Mouse (Mus musculus) forebrain, embryonic 15.5 days (tissue): ENCODE data around the gene Syt1. TPM values are rescaled to one million over a fixed set of nuclear protein-coding genes. Genes with fewer than 3 reads are reported as not detected.
A peak's percentile ranks its signal among the peaks of the same experiment; 100 is the strongest.

Experiments used
- ATAC-seq: fragments of 200-750 bp; cut with Nextera tagmentation; replicated peaks from 2 replicates; pipeline ENCODE4 v1.8.0; 2017; ENCODE audit warnings: mild to moderate bottlenecking, moderate TSS enrichment, moderate library complexity
- H3K27ac ChIP-seq: fragments of 300-500 bp; sonication (generic); replicated peaks from 2 replicates; pipeline ENCODE4 v1.5.1; 2015; ENCODE audit warnings: mild to moderate bottlenecking, inconsistent platforms
- H3K27me3 ChIP-seq: fragments of 300-500 bp; sonication (generic); 2 replicates; pipeline ENCODE4 v1.6.1; 2015; ENCODE audit warnings: inconsistent platforms
- H3K36me3 ChIP-seq: fragments of 300-500 bp; sonication (generic); 2 replicates; pipeline ENCODE4 v1.6.1; 2015; ENCODE audit warnings: mild to moderate bottlenecking, inconsistent platforms
- H3K4me1 ChIP-seq: fragments of 300-500 bp; sonication (generic); 2 replicates; pipeline ENCODE4 v1.6.1; 2015; ENCODE audit warnings: inconsistent platforms
- H3K4me2 ChIP-seq: fragments of 300-500 bp; sonication (generic); replicated peaks from 2 replicates; pipeline ENCODE4 v1.6.1; 2015; ENCODE audit warnings: mild to moderate bottlenecking, inconsistent platforms
- H3K4me3 ChIP-seq: fragments of 300-500 bp; sonication (generic); 2 replicates; pipeline ENCODE4 v1.5.1; 2015; ENCODE audit warnings: mild to moderate bottlenecking, inconsistent platforms
- H3K9ac ChIP-seq: fragments of 300-500 bp; sonication (generic); replicated peaks from 2 replicates; pipeline ENCODE4 v1.6.1; 2015; ENCODE audit warnings: mild to moderate bottlenecking, inconsistent platforms
- H3K9me3 ChIP-seq: fragments of 300-500 bp; sonication (generic); 2 replicates; pipeline ENCODE4 v1.6.1; 2016; ENCODE audit warnings: inconsistent platforms
- WGBS: fragments of 180-500 bp; shearing (Covaris S2); methylation state at CpG from one replicate; pipeline ENCODE4 v1.1.7; 2015; ENCODE audit warnings: mixed read lengths; 5-methylcytosine and 5-hydroxymethylcytosine counted together
- polyA plus RNA-seq: library from polyadenylated mRNA; unstranded; fragments of >200 nt; fragmentation: Nextera tagmentation; extraction: Ambion mirVana; gene quantifications from 2 replicates; pipeline ENCODE4 v1.2.1, GENCODE M21; 2015

Gene Syt1
- polyA plus RNA-seq, 1 experiment from 2014 or later = 83.0 TPM

DNA sequence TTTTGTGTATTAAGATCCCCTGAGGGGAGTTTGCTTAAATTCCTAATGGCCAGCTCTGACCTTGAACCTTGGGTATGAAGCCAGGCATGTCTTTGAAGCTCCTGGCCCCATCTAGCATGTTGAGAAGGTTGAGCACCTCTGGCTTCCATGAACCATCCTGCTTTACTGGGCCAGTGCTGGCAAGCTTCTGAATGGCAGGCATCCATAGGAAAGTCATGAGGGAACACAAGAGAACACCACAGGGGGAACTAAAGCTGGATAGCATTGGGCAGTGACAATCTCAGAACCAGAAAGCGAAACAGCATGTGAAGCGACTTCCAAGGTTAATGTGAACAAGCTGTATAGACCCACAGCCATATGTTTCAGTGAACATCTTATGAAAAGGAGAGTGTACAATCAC is 130.4 kb downstream of the Syt1 start:
- Histone ChIP-seq H3K36me3 (no peaks in the 10 kb centered on the region), H3K27me3 (no peaks in the 10 kb centered on the region), H3K9ac (no peak overlapping the region), H3K4me3 (no peak overlapping the region), H3K4me1 (no peaks in the 10 kb centered on the region; the same call in 1 of the 2 replicates), H3K27ac (no peak overlapping the region), H3K9me3 (no peaks in the 10 kb centered on the region), H3K4me2 (no peak overlapping the region)
- no peak for ATAC-seq
- WGBS = 90% methylated on average over 2 of the region's 2 CpGs

DNA sequence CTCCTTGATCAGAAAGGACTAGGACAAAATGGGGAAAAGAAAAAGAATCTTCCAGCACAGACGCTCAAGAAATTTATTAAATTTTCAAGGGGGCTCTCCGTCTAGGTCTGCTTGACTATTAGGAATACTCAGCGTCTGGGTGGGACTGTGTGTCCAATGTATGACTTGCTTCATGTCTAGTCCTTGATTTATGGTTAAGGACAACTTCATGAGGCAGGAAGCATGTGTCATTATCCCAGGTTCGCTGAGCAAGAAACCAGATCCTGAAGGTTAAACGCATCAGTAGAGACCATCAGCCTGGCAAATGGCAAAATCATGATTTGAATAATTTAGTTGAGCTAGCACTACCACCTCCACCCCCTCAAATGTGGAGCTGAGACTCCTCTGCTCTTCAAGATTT is 135.1 kb downstream of the Syt1 start:
- H3K27ac ChIP-seq = no peak overlapping the region
- H3K4me3 ChIP-seq = no peak overlapping the region
- no peak overlapping the region for H3K9ac ChIP-seq
- peaks cover 4% of the 10 kb centered on the region for H3K4me1 ChIP-seq
- no peak for ATAC-seq
- no peaks in the 10 kb centered on the region for H3K9me3 ChIP-seq
- H3K36me3 ChIP-seq = no peaks in the 10 kb centered on the region
- no peaks in the 10 kb centered on the region for H3K27me3 ChIP-seq
- 94% methylated on average over 5 of the region's 5 CpGs for WGBS
- H3K4me2 ChIP-seq = no peak overlapping the region

DNA sequence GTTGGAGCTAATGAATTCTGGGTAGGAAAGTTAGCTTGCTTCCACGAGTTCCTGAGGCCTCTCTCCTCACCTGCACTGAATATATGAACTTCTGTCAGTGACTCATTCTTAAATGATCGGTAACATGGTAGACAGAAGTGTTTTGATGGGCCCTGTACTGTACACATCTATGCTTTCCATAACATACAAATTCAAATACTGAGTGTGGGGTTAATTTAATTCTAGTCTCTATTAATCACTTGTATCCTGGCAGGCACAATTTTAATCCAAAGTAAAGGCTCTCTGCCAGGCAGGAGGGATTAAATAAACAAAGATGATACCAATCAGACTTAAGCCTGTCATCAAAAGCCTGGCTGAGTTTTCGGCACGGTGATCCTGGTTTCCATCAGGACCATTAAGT is 136.1 kb downstream of the Syt1 start:
- Histone ChIP-seq H3K4me3 (no peak overlapping the region), H3K27ac (no peak overlapping the region), H3K9ac (no peak overlapping the region), H3K27me3 (no peaks in the 10 kb centered on the region), H3K4me2 (no peak overlapping the region), H3K36me3 (no peaks in the 10 kb centered on the region), H3K4me1 (peaks cover 5% of the 10 kb centered on the region), H3K9me3 (no peaks in the 10 kb centered on the region)
- 62% methylated on average over 4 of the region's 4 CpGs for WGBS
- ATAC-seq = no peak

DNA sequence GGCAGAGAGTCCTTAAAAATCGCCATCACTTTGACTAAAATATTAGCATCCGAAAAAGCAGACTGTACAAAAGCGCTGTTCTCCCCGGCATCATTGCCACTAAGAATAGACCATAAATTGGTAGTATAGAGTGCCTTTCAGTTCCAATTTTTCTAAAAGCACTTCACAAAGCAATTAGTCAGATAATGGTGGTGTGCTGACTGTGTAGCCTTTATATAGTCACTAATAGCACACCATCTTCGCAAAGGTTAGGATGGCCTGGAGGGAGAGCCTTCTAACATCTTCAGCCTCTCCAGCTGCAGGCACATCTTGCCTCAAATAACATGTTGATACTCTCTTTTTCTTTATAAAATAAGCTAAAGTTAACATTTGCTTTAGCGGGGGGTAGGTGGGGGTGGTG is 138.4 kb downstream of the Syt1 start:
- H3K27ac ChIP-seq = peak overlapping the region; percentile 31
- WGBS = 54% methylated on average over 6 of the region's 6 CpGs
- peaks cover 5% of the 10 kb centered on the region for H3K4me1 ChIP-seq
- ATAC-seq = peak; percentile 62
- no peaks in the 10 kb centered on the region for H3K36me3 ChIP-seq
- no peaks in the 10 kb centered on the region for H3K27me3 ChIP-seq
- no peak overlapping the region for H3K4me3 ChIP-seq
- no peak overlapping the region for H3K9ac ChIP-seq
- no peak overlapping the region for H3K4me2 ChIP-seq
- no peaks in the 10 kb centered on the region for H3K9me3 ChIP-seq

DNA sequence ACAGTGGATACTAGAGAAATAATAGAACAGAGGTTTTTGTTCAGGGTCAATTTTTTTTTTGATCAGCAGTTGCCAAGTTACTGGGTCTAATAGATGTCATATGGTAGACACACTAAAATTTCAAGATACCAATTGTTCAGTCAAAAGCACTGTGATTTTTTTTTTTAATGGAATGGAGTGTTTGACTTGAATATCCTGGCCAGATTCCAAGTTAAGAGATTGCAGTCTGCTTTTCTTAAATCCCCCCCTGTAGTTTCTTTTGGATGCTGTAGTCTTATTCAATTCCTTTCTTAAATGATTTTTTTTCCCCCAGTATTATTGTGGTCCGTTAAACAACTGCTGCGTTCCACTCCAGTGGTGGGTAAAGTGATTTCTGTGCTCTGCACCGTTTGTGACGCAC is 140.2 kb downstream of the Syt1 start:
- Histone ChIP-seq H3K4me2 (no peak overlapping the region), H3K4me3 (no peak overlapping the region), H3K9ac (no peak overlapping the region), H3K36me3 (no peaks in the 10 kb centered on the region), H3K27me3 (no peaks in the 10 kb centered on the region), H3K4me1 (peaks cover 5% of the 10 kb centered on the region), H3K27ac (no peak overlapping the region), H3K9me3 (no peaks in the 10 kb centered on the region)
- 39% methylated on average over 4 of the region's 4 CpGs for WGBS
- peak; percentile 43; the same call in 1 of the 2 replicates for ATAC-seq

DNA sequence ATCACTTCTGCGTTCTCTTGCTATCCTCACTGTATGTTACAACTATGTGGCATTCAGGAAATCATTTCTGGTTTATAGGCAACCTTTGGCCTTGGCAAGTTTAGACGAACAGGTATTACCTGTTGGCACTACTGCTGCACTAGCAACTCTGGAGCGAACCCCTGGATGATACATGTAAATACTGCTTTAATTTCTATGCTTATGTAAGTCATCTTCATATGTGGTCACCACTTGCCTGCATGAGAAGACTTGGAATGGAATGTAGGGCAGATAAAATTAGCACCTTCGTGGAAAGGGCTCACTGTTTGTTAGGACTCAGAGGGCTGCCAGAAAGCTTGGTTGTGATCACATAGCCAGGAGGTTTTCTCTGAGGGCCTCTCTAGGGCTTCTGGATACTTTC is 142.6 kb downstream of the Syt1 start:
- no peak overlapping the region for H3K9ac ChIP-seq
- H3K4me3 ChIP-seq = no peak overlapping the region
- H3K36me3 ChIP-seq = no peaks in the 10 kb centered on the region
- WGBS = 85% methylated on average over 4 of the region's 4 CpGs
- H3K27ac ChIP-seq = no peak overlapping the region
- no peaks in the 10 kb centered on the region for H3K9me3 ChIP-seq
- peaks cover 5% of the 10 kb centered on the region for H3K4me1 ChIP-seq
- no peaks in the 10 kb centered on the region for H3K27me3 ChIP-seq
- H3K4me2 ChIP-seq = no peak overlapping the region
- ATAC-seq = no peak

DNA sequence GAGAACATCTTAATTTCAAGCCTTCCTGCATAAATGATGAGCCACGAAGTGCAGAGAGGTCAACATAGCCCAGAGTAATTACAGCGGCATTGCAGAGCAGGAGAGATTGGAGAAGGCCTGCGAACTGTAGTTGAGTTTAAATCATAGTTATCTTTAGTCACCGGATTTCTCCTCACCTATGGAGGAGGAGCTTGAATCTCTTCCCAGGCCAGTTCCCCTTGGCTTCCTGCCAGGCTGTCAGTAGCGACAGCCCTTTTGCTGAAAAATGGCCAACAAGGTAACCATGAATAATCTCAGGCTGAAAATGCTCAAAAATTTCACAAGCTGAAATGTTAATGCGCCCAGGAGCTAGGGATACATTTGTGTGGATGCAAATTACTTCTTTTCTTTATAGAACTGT is 143.6 kb downstream of the Syt1 start:
- Histone ChIP-seq H3K4me1 (peaks cover 5% of the 10 kb centered on the region), H3K36me3 (no peaks in the 10 kb centered on the region), H3K4me3 (no peak overlapping the region), H3K27me3 (no peaks in the 10 kb centered on the region), H3K9me3 (no peaks in the 10 kb centered on the region), H3K27ac (no peak overlapping the region), H3K4me2 (no peak overlapping the region), H3K9ac (no peak overlapping the region)
- no peak for ATAC-seq
- WGBS = 52% methylated on average over 6 of the region's 6 CpGs

DNA sequence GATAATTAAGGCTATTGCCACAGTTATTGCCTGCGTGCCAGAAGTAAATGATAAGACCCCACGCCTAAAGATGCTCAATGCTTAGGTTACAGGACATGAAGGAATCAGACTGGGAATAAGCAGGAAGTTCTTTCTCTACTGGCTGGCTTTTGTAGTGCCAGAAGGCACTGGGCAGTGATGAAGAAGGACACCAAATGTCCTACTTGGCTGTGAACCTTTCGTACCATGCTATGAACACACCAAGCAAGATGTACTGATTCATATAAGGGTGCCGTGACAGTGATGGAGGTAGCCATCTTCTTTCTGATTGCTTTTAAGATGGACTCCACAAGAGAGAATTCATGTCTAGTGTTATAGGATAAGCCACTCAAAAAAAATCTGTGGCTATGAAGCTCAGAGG is 145.2 kb downstream of the Syt1 start:
- 94% methylated on average over 4 of the region's 4 CpGs for WGBS
- Histone ChIP-seq H3K4me2 (no peak overlapping the region), H3K9ac (no peak overlapping the region), H3K4me1 (no peaks in the 10 kb centered on the region; the same call in 1 of the 2 replicates), H3K27me3 (no peaks in the 10 kb centered on the region), H3K4me3 (no peak overlapping the region), H3K36me3 (no peaks in the 10 kb centered on the region), H3K27ac (no peak overlapping the region), H3K9me3 (no peaks in the 10 kb centered on the region)
- ATAC-seq = no peak

DNA sequence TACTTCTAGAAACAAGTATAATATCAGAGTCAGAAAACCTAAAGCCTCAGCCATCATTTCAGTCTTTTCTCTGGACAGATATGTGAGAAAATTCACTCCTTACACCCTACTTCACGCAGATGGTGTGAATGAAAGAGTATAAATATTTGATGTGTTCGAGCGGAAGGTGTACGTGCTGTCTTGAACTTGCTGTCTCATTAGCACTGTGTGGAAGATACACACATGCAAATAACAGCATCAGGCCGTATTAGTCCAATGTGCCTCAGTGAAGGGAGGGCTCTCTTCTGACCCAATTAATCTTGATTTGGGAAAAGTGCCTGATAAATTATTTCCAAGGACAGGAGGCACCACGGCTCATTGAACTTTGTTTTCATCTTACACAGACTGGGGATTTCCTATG is 154.8 kb downstream of the Syt1 start:
- 54% methylated on average over 6 of the region's 6 CpGs for WGBS
- no peaks in the 10 kb centered on the region for H3K4me1 ChIP-seq
- H3K9ac ChIP-seq = no peak overlapping the region

DNA sequence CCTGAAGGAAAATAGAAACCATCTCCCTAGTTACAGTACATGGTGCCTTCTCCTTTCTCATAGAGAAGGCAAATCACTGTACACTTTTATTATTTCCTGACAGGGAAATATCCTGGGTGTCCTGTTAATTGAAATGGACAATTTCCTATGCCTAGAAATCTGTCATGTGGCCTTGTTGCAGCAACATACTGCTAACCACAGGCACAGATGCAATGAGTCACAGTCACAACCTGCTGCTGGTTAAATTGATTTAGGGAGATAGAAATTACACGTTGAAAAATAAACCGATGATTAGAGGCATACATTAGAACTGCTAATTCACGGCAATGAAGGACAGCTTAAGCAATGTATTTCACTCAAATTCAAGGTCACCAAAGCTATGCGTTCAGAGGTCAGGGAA is 158.0 kb downstream of the Syt1 start:
- WGBS = 81% methylated on average over 4 of the region's 4 CpGs
- Histone ChIP-seq H3K27me3 (no peaks in the 10 kb centered on the region), H3K4me3 (no peak overlapping the region), H3K4me2 (no peak overlapping the region), H3K9ac (no peak overlapping the region), H3K9me3 (no peaks in the 10 kb centered on the region), H3K27ac (no peak overlapping the region), H3K36me3 (no peaks in the 10 kb centered on the region), H3K4me1 (no peaks in the 10 kb centered on the region)
- no peak for ATAC-seq

More for the DNA sequence above, 154.8 kb downstream of the Syt1 start:
- Histone ChIP-seq H3K36me3 (no peaks in the 10 kb centered on the region), H3K27ac (no peak overlapping the region), H3K27me3 (no peaks in the 10 kb centered on the region), H3K9me3 (no peaks in the 10 kb centered on the region), H3K4me2 (no peak overlapping the region), H3K4me3 (no peak overlapping the region)
- ATAC-seq = peak; percentile 55

DNA sequence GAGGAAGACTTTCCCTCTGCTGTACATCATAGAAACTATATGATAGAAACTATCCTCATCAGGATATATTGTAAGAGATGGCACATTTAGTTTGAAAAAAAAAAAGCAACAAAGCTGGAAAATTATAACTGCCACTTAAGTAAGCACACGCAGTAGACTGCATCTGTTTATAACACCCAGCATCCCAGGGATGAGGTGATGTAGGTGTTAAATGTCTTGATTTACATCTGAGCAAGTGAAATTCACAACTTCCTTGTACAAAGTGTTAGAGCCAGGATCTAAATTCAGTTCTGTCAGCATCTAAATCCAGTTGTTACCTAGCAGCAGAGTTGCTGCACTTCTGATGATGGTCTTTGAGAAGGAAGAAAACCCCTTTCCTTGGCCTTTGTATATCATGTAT is 173.3 kb downstream of the Syt1 start:
- no peaks in the 10 kb centered on the region for H3K27me3 ChIP-seq
- H3K4me2 ChIP-seq = no peak overlapping the region
- H3K9me3 ChIP-seq = no peaks in the 10 kb centered on the region
- H3K36me3 ChIP-seq = no peaks in the 10 kb centered on the region
- WGBS = 77% methylated on average over 1 of the region's 1 CpGs
- H3K4me3 ChIP-seq = no peak overlapping the region
- H3K9ac ChIP-seq = no peak overlapping the region
- 0 out of 2 replicates have a peak, but pooled peaks cover under 1% of the 10 kb centered on the region for H3K4me1 ChIP-seq
- ATAC-seq = no peak
- no peak overlapping the region for H3K27ac ChIP-seq

DNA sequence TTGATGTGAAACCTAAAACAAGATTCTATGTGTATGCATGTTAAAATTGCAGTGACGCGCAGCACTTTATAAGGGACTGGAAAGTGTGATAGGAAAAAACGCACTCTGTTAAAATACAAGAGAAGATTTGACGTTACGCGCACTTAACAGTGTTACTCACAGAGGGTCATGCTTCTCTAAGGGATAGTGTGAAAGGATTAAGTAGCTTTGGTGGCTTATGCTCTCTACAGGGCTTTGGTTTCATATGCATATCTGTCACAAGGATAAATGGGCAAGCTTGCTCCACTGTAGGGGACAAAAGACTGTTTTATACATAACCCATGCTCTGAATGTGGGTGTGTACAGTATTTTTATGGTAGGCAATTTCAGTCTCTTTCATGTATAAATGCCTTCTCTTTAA is 178.5 kb downstream of the Syt1 start:
- no peaks in the 10 kb centered on the region for H3K27me3 ChIP-seq
- no peak overlapping the region for H3K4me2 ChIP-seq
- no peak for ATAC-seq
- 0 out of 2 replicates have a peak, but pooled peaks cover 5% of the 10 kb centered on the region for H3K4me1 ChIP-seq
- WGBS = 85% methylated on average over 6 of the region's 6 CpGs
- H3K27ac ChIP-seq = no peak overlapping the region
- no peaks in the 10 kb centered on the region for H3K9me3 ChIP-seq
- H3K36me3 ChIP-seq = no peaks in the 10 kb centered on the region
- no peak overlapping the region for H3K9ac ChIP-seq
- H3K4me3 ChIP-seq = no peak overlapping the region

DNA sequence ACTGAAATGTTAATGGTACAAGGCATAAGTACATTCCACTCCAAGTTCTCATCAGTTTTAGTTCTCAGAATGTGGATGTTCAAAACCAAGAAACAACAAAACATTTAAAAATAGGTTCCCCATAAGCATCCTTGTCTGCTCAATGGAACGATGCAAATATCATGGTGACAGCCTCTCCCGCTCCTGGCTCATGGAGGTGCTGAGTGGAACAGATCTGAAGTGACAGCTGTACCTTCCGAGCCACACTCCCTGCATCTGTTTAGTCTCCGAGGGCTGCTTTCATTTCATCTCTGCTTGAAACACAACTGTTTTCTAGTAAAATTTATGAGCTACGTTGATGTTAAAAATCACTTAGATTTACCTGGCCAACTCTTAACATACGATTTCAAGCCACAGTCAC is 179.0 kb downstream of the Syt1 start:
- Histone ChIP-seq H3K27me3 (no peaks in the 10 kb centered on the region), H3K9ac (no peak overlapping the region), H3K27ac (no peak overlapping the region), H3K36me3 (no peaks in the 10 kb centered on the region), H3K4me3 (no peak overlapping the region), H3K4me2 (no peak overlapping the region), H3K4me1 (0 out of 2 replicates have a peak, but pooled peaks cover 5% of the 10 kb centered on the region), H3K9me3 (no peaks in the 10 kb centered on the region)
- WGBS = 70% methylated on average over 6 of the region's 6 CpGs
- ATAC-seq = no peak
